Mouse (Mus musculus) stomach, embryonic 14.5 days (tissue): ENCODE measurements around the gene Mkln1. TPM values are rescaled to one million over a fixed set of nuclear protein-coding genes. Genes with fewer than 3 reads are reported as not detected.
A peak's percentile ranks its signal among the peaks of the same experiment; 100 is the strongest.

Source experiments
- ATAC-seq: fragments of 200-750 bp; cut with Nextera tagmentation; 2 replicates; pipeline ENCODE4 v1.8.0; 2017; ENCODE audit warnings: low read depth, moderate TSS enrichment; ENCODE audit not compliant: insufficient number of reproducible peaks, insufficient read depth, low FRiP score
- H3K27ac ChIP-seq: fragments of 300-500 bp; sonication (generic); 2 replicates; pipeline ENCODE4 v1.5.1; 2014; ENCODE audit warnings: mild to moderate bottlenecking, low read length, moderate library complexity, mixed read lengths
- H3K27me3 ChIP-seq: fragments of 300-500 bp; sonication (generic); 2 replicates; pipeline ENCODE4 v1.6.1; 2014; ENCODE audit warnings: low read length, control low read depth, mixed read lengths; ENCODE audit not compliant: control insufficient read depth, insufficient read depth
- H3K36me3 ChIP-seq: fragments of 300-500 bp; sonication (generic); 2 replicates; pipeline ENCODE4 v1.6.1; 2014; ENCODE audit warnings: mild to moderate bottlenecking, control low read depth, low read length, moderate library complexity, mixed read lengths; ENCODE audit not compliant: control insufficient read depth, insufficient read depth
- H3K4me1 ChIP-seq: fragments of 300-500 bp; sonication (generic); 2 replicates; pipeline ENCODE4 v1.6.1; 2014; ENCODE audit warnings: low read length, control low read depth, mixed read lengths; ENCODE audit not compliant: control insufficient read depth, insufficient read depth
- H3K4me2 ChIP-seq: fragments of 300-500 bp; sonication (generic); replicated peaks from 2 replicates; pipeline ENCODE4 v1.6.1; 2014; ENCODE audit warnings: low read depth, low read length, control low read depth
- H3K4me3 ChIP-seq: fragments of 300-500 bp; sonication (generic); 2 replicates; pipeline ENCODE4 v1.5.1; 2014; ENCODE audit warnings: low read depth, low read length, control low read depth
- H3K9ac ChIP-seq: fragments of 300-500 bp; sonication (generic); replicated peaks from 2 replicates; pipeline ENCODE4 v1.6.1; 2014; ENCODE audit warnings: low read depth, mild to moderate bottlenecking, control low read depth, low read length, moderate library complexity, mixed read lengths
- H3K9me3 ChIP-seq: fragments of 300-500 bp; sonication (generic); 2 replicates; pipeline ENCODE4 v1.6.1; 2016; ENCODE audit warnings: low read depth, low read length, control low read depth; ENCODE audit not compliant: control insufficient read depth
- WGBS: fragments of 180-500 bp; shearing (Covaris S2); extraction: QIAGEN DNeasy Blood & Tissue Kit; methylation state at CpG from one replicate; pipeline ENCODE4 v1.1.7; 2014; 5-methylcytosine and 5-hydroxymethylcytosine counted together
- polyA plus RNA-seq: library from polyadenylated mRNA; unstranded; fragments of >200 nt; fragmentation: Nextera tagmentation; extraction: Ambion mirVana; gene quantifications from 2 replicates; pipeline ENCODE4 v1.2.1, GENCODE M21; 2014

The Mkln1 gene
- 178 and 186 TPM in 2 replicates for polyA plus RNA-seq

GRCm38 (mm10) chr6:31398431-31399205, at the start of gene Mkln1:
TSS of gene Mkln1 (plus strand) at chr6:31398735.
- under 1% methylated on average over 65 of the region's 65 CpGs for WGBS
- Histone ChIP-seq H3K9me3 (no peaks in the 10 kb centered on the region), H3K4me2 (peak within 1 kb of the TSS; percentile 97), H3K36me3 (no peaks in the 10 kb centered on the region), H3K4me1 (peaks cover 18% of the 10 kb centered on the region), H3K27me3 (no peaks in the 10 kb centered on the region), H3K27ac (peak within 1 kb of the TSS; percentile 93), H3K9ac (peak within 1 kb of the TSS; percentile 94), H3K4me3 (peak within 1 kb of the TSS; percentile 72)
- peak; percentile 98 for ATAC-seq

DNA sequence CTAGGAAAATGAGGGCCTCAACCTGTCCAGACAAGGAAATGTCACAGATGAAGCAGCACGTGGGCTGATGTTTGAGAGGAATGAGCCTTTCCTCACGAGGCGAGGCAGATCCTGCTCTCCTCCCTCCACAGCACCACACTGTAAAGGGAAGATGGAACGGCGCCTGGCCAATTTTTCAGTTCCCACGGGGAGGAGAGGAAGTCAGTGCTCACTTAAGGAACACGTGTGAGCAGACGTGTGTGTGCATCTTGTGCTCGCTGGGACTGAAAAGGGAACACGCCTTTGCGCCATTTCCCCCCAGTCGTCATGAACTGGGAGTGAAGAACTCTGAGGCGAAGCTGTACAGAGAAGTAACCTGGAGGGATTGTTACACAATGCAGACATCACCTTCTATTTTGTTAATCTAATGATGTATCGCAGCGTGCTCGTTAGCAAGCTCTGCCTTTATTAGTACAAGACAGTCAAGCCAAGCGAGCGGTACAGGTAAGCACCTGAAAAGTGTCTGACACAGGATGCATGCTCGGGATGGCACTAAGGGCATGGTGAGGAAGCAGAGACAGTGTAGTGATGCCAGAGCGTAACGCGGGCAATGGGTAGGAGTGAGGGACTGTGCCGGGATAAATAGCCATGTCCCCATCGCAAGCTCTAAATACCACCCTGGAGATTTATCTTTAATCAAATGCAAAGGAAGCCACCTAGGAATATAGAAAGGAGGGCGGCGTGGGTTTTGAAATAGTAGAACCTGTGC, 41.9 kb upstream of the Mkln1 start:
- H3K27me3 ChIP-seq = no peaks in the 10 kb centered on the region
- no peaks in the 10 kb centered on the region for H3K9me3 ChIP-seq
- no peak overlapping the region for H3K9ac ChIP-seq
- H3K4me1 ChIP-seq = no peaks in the 10 kb centered on the region
- WGBS = 85% methylated on average over 26 of the region's 26 CpGs
- ATAC-seq = no peak
- H3K4me2 ChIP-seq = no peak overlapping the region
- H3K4me3 ChIP-seq = no peak overlapping the region
- no peaks in the 10 kb centered on the region for H3K36me3 ChIP-seq
- H3K27ac ChIP-seq = no peak overlapping the region

- H3K36me3 ChIP-seq = no peaks in the 10 kb centered on the region
- WGBS = 69% methylated on average over 4 of the region's 4 CpGs
- no peak for ATAC-seq
Observed at GRCm38 (mm10) chr6:31357286-31357685, 41.2 kb upstream of the Mkln1 start.

DNA sequence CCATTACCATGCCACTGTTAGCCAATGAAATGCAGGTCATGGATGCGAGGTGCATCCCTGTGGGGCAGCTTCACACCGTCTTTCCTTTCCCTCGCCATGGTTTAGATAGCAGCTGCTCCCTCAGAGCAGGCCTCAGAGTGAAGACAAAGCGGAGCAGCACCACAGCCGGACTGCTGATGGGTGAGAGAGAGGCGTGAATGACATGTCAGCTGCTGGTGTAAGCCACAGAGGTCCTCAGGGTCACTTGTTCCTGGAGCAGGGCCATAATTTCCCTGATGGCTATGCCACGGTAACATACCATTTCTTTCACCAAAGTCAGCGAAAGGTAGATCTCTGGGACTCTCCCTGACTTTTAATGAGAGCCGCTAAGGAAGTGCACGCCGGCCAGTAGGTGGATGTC, 35.9 kb upstream of the Mkln1 start:
- H3K27ac ChIP-seq = no peak overlapping the region
- no peaks in the 10 kb centered on the region for H3K4me1 ChIP-seq
- H3K9ac ChIP-seq = no peak overlapping the region
- no peaks in the 10 kb centered on the region for H3K9me3 ChIP-seq
- H3K4me3 ChIP-seq = no peak overlapping the region
- no peaks in the 10 kb centered on the region for H3K36me3 ChIP-seq
- no peak overlapping the region for H3K4me2 ChIP-seq
- no peak for ATAC-seq
- H3K27me3 ChIP-seq = no peaks in the 10 kb centered on the region
- 68% methylated on average over 11 of the region's 11 CpGs for WGBS

More at GRCm38 (mm10) chr6:31357286-31357685, 41.2 kb upstream of the Mkln1 start:
- Histone ChIP-seq H3K4me3 (no peak overlapping the region), H3K9me3 (no peaks in the 10 kb centered on the region), H3K27ac (no peak overlapping the region), H3K4me2 (no peak overlapping the region), H3K9ac (no peak overlapping the region), H3K4me1 (no peaks in the 10 kb centered on the region), H3K27me3 (no peaks in the 10 kb centered on the region)

DNA sequence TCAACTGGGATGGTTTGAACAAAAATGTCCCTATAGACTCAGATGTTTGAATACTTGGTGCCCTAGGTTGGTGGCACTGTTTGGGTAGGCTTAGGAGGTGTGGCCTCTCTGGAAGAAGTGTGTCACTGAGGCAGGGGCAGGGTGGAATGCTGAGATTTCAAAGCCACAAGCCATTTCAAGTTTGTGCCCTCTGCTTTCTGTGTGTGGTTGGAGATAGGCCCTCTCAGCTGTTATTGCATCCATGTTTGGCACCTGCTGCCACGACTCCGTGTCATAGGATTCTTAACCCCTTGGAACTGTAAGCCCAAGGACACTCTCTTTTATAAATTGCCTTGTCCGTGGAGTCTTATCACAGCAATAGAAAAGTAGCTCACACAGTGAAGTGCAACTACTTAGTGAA, 34.1 kb upstream of the Mkln1 start:
- Histone ChIP-seq H3K4me3 (no peak overlapping the region), H3K27ac (no peak overlapping the region), H3K36me3 (no peaks in the 10 kb centered on the region), H3K27me3 (no peaks in the 10 kb centered on the region), H3K9ac (no peak overlapping the region), H3K9me3 (no peaks in the 10 kb centered on the region), H3K4me1 (no peaks in the 10 kb centered on the region), H3K4me2 (no peak overlapping the region)
- ATAC-seq = no peak
- 84% methylated on average over 3 of the region's 3 CpGs for WGBS

DNA sequence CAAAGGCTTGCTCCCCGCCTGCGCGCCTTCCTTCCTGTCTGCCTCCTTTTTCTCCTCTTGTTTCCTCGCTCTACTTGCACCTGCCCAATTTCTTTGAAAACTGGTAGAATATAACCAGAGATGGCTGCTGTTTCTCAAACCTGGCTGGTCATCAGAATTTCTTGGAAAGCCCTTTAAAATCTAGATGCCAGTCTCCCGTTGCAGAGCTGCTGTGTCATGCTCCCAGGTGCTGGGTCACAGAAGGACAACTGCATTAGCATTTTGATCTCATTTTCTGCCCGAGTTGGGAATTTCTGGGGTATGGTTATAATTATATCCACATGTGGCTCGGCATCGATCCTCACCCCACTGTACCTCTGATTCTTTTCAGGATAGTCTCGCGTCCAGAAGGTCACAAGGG, 30.6 kb upstream of the Mkln1 start:
- Histone ChIP-seq H3K4me3 (no peak overlapping the region), H3K4me2 (no peak overlapping the region), H3K4me1 (no peaks in the 10 kb centered on the region), H3K9ac (no peak overlapping the region), H3K27me3 (no peaks in the 10 kb centered on the region), H3K9me3 (no peaks in the 10 kb centered on the region), H3K27ac (no peak overlapping the region), H3K36me3 (no peaks in the 10 kb centered on the region)
- ATAC-seq = no peak
- WGBS = 79% methylated on average over 10 of the region's 10 CpGs

DNA sequence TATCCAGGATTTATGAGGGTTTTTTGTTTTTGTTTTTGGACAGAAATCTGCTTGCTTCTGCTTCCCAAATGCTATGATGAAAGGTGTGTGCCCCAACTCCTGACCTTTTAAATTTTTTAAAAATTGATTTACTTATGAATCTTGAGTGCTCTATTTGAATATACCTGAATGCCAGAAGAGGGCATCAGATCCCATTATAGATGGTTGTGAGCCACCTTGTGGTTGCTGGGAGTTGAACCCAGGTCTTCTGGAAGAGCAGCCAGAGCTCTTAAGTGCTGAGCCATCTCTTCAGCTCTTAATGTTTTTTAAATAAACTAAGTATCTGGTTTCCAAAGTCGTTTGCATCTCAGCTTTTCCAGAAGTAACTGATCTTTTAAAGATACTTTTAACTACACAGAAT, 30.0 kb upstream of the Mkln1 start:
- ATAC-seq = no peak
- Histone ChIP-seq H3K27ac (no peak overlapping the region), H3K9ac (no peak overlapping the region), H3K27me3 (no peaks in the 10 kb centered on the region), H3K4me2 (no peak overlapping the region), H3K4me1 (no peaks in the 10 kb centered on the region), H3K36me3 (no peaks in the 10 kb centered on the region), H3K9me3 (no peaks in the 10 kb centered on the region), H3K4me3 (no peak overlapping the region)
- WGBS = 34% methylated on average over 1 of the region's 1 CpGs

- ATAC-seq = no peak
- Histone ChIP-seq H3K27ac (no peak overlapping the region), H3K27me3 (no peaks in the 10 kb centered on the region), H3K4me3 (no peak overlapping the region), H3K4me2 (no peak overlapping the region), H3K4me1 (no peaks in the 10 kb centered on the region), H3K9ac (no peak overlapping the region), H3K36me3 (no peaks in the 10 kb centered on the region), H3K9me3 (no peaks in the 10 kb centered on the region)
- 60% methylated on average over 3 of the region's 3 CpGs for WGBS
Observed at GRCm38 (mm10) chr6:31369875-31370274, 28.7 kb upstream of the Mkln1 start.
